ENCODE assay signal across 8 mouse cellular contexts in the genomic region with DNA sequence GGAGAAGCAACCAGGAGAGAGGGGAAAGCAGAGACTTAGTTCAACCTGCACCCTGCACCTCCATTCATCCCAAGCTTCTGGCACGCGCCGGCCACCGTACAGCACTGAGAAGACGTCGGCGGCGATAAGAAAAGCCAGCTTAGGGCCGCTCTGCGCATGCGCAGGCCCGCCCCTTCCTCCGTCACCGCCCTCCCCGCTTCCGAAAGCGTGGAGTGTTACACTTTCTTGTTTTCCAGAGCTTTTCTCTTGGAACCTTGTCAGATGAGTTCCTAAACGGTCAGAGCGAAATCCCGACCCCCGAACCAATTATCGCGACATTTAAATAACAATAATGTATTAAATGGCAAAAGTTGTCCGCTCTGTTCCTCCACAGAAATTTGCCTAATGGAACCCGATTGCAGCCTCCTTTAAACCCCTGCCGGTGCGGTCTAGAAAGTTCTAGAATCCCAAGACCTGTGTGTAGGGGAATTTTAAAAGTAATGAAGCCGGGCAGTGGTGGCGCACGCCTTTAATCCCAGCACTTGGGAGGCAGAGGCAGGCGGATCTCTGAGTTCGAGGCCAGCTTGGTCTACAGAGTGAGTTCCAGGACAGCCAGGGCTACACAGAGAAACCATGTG. TPM values are rescaled to one million over a fixed set of nuclear protein-coding genes. Genes with fewer than 3 reads are reported as not detected.
DNase-seq lines count a peak whose midpoint lies in the region; ATAC-seq and TF ChIP-seq lines count a peak whose summit lies in the region.

A gene (minus strand): TSS at position 116 of the 617 bp plus-strand sequence.

- peaks cover 23% of the 10 kb centered on the region for H3K4me1 ChIP-seq in G1E (ENCODE audit: insufficient read depth, low read depth, low read length)
- peaks cover 15% of the 10 kb centered on the region for H3K4me1 ChIP-seq in forebrain, embryonic 16.5 days (replicated peaks; ENCODE audit: control insufficient read depth, insufficient read depth, low read length)
- H3K4me1 ChIP-seq in lung, embryonic 14.5 days (ENCODE audit: insufficient read depth) = peaks cover 3% of the 10 kb centered on the region; the same call in 1 of the 2 replicates
- peaks cover 4% of the 10 kb centered on the region; the same call in 1 of the 2 replicates for H3K4me1 ChIP-seq in olfactory bulb, adult 2 months (ENCODE audit: control insufficient read depth, insufficient read depth, low read length)
- no peaks in the 10 kb centered on the region for H3K4me1 ChIP-seq in thymus, adult 2 months (replicated peaks; ENCODE audit: control insufficient read depth, insufficient read depth, low read length)

- H3K27ac ChIP-seq in forebrain, embryonic 16.5 days (ENCODE audit: low read length) = peak within 1 kb of the TSS; percentile 60
- peak within 1 kb of the TSS; percentile 86 for H3K27ac ChIP-seq in layer of hippocampus, adult 2 months
- H3K27ac ChIP-seq in lung, embryonic 14.5 days (ENCODE audit: low read depth) = peak within 1 kb of the TSS; percentile 71
- H3K27ac ChIP-seq in olfactory bulb, adult 2 months (ENCODE audit: insufficient read depth, low read depth, low read length) = no peak within 1 kb of the TSS; the same call in 1 of the 2 replicates
- no peak within 1 kb of the TSS for H3K27ac ChIP-seq in thymus, adult 2 months (ENCODE audit: control insufficient read depth, insufficient read depth, low read length)

- no peak for TF ChIP-seq CTCF in G1E (IDR thresholded peaks at IDR 0.05; ENCODE audit: low read depth, low read length)
- no peak for TF ChIP-seq CTCF in layer of hippocampus, adult 2 months (conservative IDR thresholded peaks at IDR 0.05)
- TF ChIP-seq CTCF in lung, embryonic 14.5 days (IDR thresholded peaks at IDR 0.05; ENCODE audit: low read depth) = no peak
- TF ChIP-seq CTCF in olfactory bulb, adult 2 months (IDR thresholded peaks at IDR 0.05; ENCODE audit: insufficient read depth, low read depth, low read length) = no peak
- no peak for TF ChIP-seq CTCF in thymus, adult 2 months (IDR thresholded peaks at IDR 0.05; ENCODE audit: borderline replicate concordance, control insufficient read depth, extremely low read depth, insufficient read depth, low read length, poor library complexity)

- intact Hi-C loops in heart, postnatal 36 days (cut with DNase I) = loop anchor here (1.0 kb wide), 1 partner anchor 101 kb away; no protein-coding TSS in a partner anchor

- peak; percentile 76 for TF ChIP-seq POLR2A in olfactory bulb, adult 2 months (IDR thresholded peaks at IDR 0.05; ENCODE audit: insufficient read depth, low read depth, low read length)
- TF ChIP-seq POLR2A in thymus, adult 2 months (IDR thresholded peaks at IDR 0.05; ENCODE audit: control insufficient read depth, extremely low read depth, insufficient read depth, low read length, poor library complexity) = no peak

- peak; percentile 65 for DNase-seq in G1E (ENCODE audit: low spot score)
- peak; percentile 95 to 98 for DNase-seq in cerebellum, adult 18-20 months
- peak; percentile 93 to 95 for DNase-seq in heart, postnatal 36 days
- DNase-seq in layer of hippocampus, adult 2 months (ENCODE audit: low spot score in 2 of 2) = peak; percentile 93 to 96
- peak; percentile 98 for DNase-seq in lung, embryonic 14.5 days
- peak; percentile 94 for DNase-seq in thymus, adult 2 months

- H3K9ac ChIP-seq in forebrain, embryonic 16.5 days (replicated peaks; ENCODE audit: low read depth, low read length) = peak within 1 kb of the TSS; percentile 77
- peak within 1 kb of the TSS; percentile 72 for H3K9ac ChIP-seq in lung, embryonic 14.5 days

- WGBS in forebrain, embryonic 16.5 days = 8% methylated on average over 32 of the region's 32 CpGs
- WGBS in lung, embryonic 14.5 days = 7% methylated on average over 32 of the region's 32 CpGs
- 5% methylated on average over 32 of the region's 32 CpGs for WGBS in olfactory bulb, adult 2 months
- WGBS in thymus, adult 2 months = 4% methylated on average over 32 of the region's 32 CpGs

- peak within 1 kb of the TSS; percentile 79 for H3K4me3 ChIP-seq in G1E (ENCODE audit: low read depth, low read length)
- peak within 1 kb of the TSS; percentile 61 for H3K4me3 ChIP-seq in forebrain, embryonic 16.5 days (replicated peaks; ENCODE audit: low read length)
- peak within 1 kb of the TSS; percentile 84 for H3K4me3 ChIP-seq in layer of hippocampus, adult 2 months
- peak within 1 kb of the TSS; percentile 62 for H3K4me3 ChIP-seq in lung, embryonic 14.5 days (ENCODE audit: low read depth, low read length)
- peak within 1 kb of the TSS; percentile 90 for H3K4me3 ChIP-seq in olfactory bulb, adult 2 months (ENCODE audit: insufficient read depth, low read depth, low read length)
- peak within 1 kb of the TSS; percentile 74 for H3K4me3 ChIP-seq in thymus, adult 2 months (ENCODE audit: control insufficient read depth, insufficient read depth, low read length)

- no peaks in the 10 kb centered on the region for H3K9me3 ChIP-seq in G1E (replicated peaks)
- H3K9me3 ChIP-seq in forebrain, embryonic 16.5 days (ENCODE audit: control insufficient read depth, low read length) = no peaks in the 10 kb centered on the region
- no peaks in the 10 kb centered on the region for H3K9me3 ChIP-seq in lung, embryonic 14.5 days (ENCODE audit: low read depth, low read length)

- H3K4me2 ChIP-seq in forebrain, embryonic 16.5 days (ENCODE audit: low read length) = peak within 1 kb of the TSS; percentile 74
- H3K4me2 ChIP-seq in lung, embryonic 14.5 days = peak within 1 kb of the TSS; percentile 70

- ATAC-seq in G1E (ENCODE audit: extremely low read depth, insufficient number of reproducible peaks, low FRiP score, poor library complexity, severe bottlenecking) = peak; percentile 73
- peak; percentile 96 for ATAC-seq in forebrain, embryonic 16.5 days
- peak; percentile 93 for ATAC-seq in lung, embryonic 14.5 days (ENCODE audit: insufficient read depth)

- H3K27me3 ChIP-seq in G1E (ENCODE audit: insufficient read depth, low read length) = no peaks in the 10 kb centered on the region
- no peaks in the 10 kb centered on the region for H3K27me3 ChIP-seq in forebrain, embryonic 16.5 days (replicated peaks; ENCODE audit: control insufficient read depth, insufficient read depth, low read length)
- H3K27me3 ChIP-seq in lung, embryonic 14.5 days (ENCODE audit: insufficient read depth, low read length) = no peaks in the 10 kb centered on the region
- no peaks in the 10 kb centered on the region for H3K27me3 ChIP-seq in thymus, adult 2 months (ENCODE audit: control insufficient read depth, insufficient read depth, low read length)

- peaks cover 30% of the 10 kb centered on the region for H3K36me3 ChIP-seq in G1E (replicated peaks)
- peaks cover under 1% of the 10 kb centered on the region; the same call in 1 of the 2 replicates for H3K36me3 ChIP-seq in forebrain, embryonic 16.5 days (ENCODE audit: control insufficient read depth, insufficient read depth)
- H3K36me3 ChIP-seq in lung, embryonic 14.5 days (ENCODE audit: insufficient read depth) = peaks cover 16% of the 10 kb centered on the region; the same call in 1 of the 2 replicates
- 0 out of 2 replicates have a peak, but pooled peaks cover 5% of the 10 kb centered on the region for H3K36me3 ChIP-seq in thymus, adult 2 months (ENCODE audit: control insufficient read depth, insufficient read depth, low read length)

RNA-seq across cellular contexts. Expression of the gene that starts here (rescaled TPM):
- total RNA-seq in G1E (2014; fragmentation: Nextera tagmentation) (51.1 and 64.1 TPM in 2 replicates), G1E (2017) (40.2 and 44.3 TPM in 2 replicates)
- 1.8 and 6.0 TPM in 2 replicates for polyA plus RNA-seq in G1E (2012)
- polyA plus RNA-seq in forebrain, embryonic 16.5 days (2015; fragmentation: Nextera tagmentation; extraction: Ambion mirVana) = 31.0 and 32.9 TPM in 2 replicates
- 1 to 10 TPM; 4.8 to 5.2 TPM for total RNA-seq in heart, postnatal 36 days (2021)
- total RNA-seq in layer of hippocampus, adult 2 months (2021) = 10 to 100 TPM; 24.9 to 28.8 TPM
- polyA plus RNA-seq in lung, embryonic 14.5 days (2014; fragmentation: Nextera tagmentation; extraction: Ambion mirVana) = 34.8 and 35.8 TPM in 2 replicates
- polyA plus RNA-seq in olfactory bulb, adult 2 months (2012; ENCODE audit: insufficient read depth, insufficient read length, low replicate concordance, missing spikeins) = not detected in 2 replicates
- 14.9 and 15.6 TPM in 2 replicates for polyA plus RNA-seq in thymus, adult 2 months (2012; rRNA removed)

Comparison
In these comparisons a context has a peak if more than half of its experiments do, and no peak if none do; other contexts are left out.
1. RNA of the gene that starts here (total RNA-seq): 40.2 to 64.1 TPM in G1E and 24.9 to 28.8 TPM in layer of hippocampus, adult 2 months; 4.8 to 5.2 TPM in heart, postnatal 36 days; every median in the first group is over 4 times any median in the second.
2. H3K27ac ChIP-seq: peak in forebrain, embryonic 16.5 days (single experiment), layer of hippocampus, adult 2 months (single experiment) and lung, embryonic 14.5 days (single experiment); none in olfactory bulb, adult 2 months (single experiment) and thymus, adult 2 months (single experiment).
3. Peak in every context shown above with its lines, with median percentiles within 50 percentile points of each other: ATAC-seq, DNase-seq and H3K4me3 ChIP-seq.